Mouse (Mus musculus): ENCODE measurements around the gene Selplg. TPM values are rescaled to one million over a fixed set of nuclear protein-coding genes. Genes with fewer than 3 reads are reported as not detected.

The Selplg gene
- total and polyA plus RNA-seq, 2 experiments from 2014 or later: 1.6 to 1.7 TPM

DNA sequence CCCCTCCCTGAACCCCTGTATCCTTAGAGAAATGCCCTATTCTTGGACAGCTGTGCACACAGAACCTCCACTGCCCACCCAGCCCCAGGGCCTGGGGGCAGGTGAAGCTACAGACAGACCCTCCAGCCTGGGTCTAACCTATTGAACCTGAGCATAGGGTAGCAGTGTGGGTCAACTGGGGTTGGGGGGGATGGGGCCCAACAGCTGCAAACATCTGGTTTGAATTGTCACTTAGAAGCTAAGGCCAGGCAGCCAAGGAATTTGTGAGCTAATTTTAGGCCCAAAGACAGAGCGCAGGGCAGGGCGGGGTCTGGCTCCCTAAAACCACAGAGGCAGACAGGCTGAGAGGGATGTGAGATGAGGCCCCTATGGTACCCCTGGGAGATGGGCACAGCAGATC is 24.3 kb downstream of the Selplg start:
- 0 out of 2 replicates have a peak, but pooled peaks cover 3% of the 10 kb centered on the region for H3K9me3 ChIP-seq (replicated peaks; ENCODE audit: control insufficient read depth, low read length)
- no peak for ATAC-seq (ENCODE audit: insufficient read depth, low read depth)
- 0 out of 2 replicates have a peak, but pooled peaks cover 4% of the 10 kb centered on the region for H3K27me3 ChIP-seq (ENCODE audit: control insufficient read depth, insufficient read depth, low read length)
- no peak overlapping the region for H3K4me3 ChIP-seq (ENCODE audit: low read depth, low read length)
- TF ChIP-seq EP300 (IDR thresholded peaks at IDR 0.05; ENCODE audit: low read depth) (no peak), CTCF (IDR thresholded peaks at IDR 0.05; ENCODE audit: low read depth) (no peak)
- DNase-seq (ENCODE audit: low spot score): no peak
- 33% methylated on average over 2 of the region's 2 CpGs for WGBS
- no peak overlapping the region for H3K9ac ChIP-seq (replicated peaks; ENCODE audit: low read depth, low read length)
- H3K27ac ChIP-seq (ENCODE audit: low read depth): no peak overlapping the region
- H3K4me1 ChIP-seq (ENCODE audit: control insufficient read depth, insufficient read depth): no peaks in the 10 kb centered on the region
- no peaks in the 10 kb centered on the region for H3K36me3 ChIP-seq (replicated peaks; ENCODE audit: control insufficient read depth, insufficient read depth, low read length)
- no peak overlapping the region for H3K4me2 ChIP-seq (ENCODE audit: low read depth, low read length)

DNA sequence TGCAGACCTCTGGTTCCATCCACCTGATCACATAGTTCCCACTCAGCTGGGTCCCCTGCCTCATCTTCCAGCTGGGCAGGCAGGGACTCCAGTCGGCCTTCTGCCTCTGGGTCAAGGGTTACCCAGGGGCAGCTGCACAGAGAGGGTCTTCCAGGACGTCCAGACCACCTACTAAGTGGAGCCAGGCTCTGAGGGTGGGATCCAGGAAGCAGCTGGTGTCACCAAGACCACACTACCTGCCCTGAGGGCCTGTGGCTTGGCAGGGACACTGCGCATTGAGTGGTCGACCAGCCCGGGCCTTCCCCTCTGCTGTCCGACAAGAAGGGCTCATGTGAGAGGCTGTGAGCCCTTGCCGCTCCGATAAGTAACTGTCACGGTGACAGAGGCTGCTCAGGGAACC is 24.7 kb downstream of the Selplg start:
- Histone ChIP-seq H3K27me3 (ENCODE audit: control insufficient read depth, insufficient read depth, low read length) (0 out of 2 replicates have a peak, but pooled peaks cover 4% of the 10 kb centered on the region), H3K27ac (ENCODE audit: low read depth) (no peak overlapping the region), H3K4me1 (ENCODE audit: control insufficient read depth, insufficient read depth) (no peaks in the 10 kb centered on the region), H3K4me3 (ENCODE audit: low read depth, low read length) (no peak overlapping the region), H3K9me3 (replicated peaks; ENCODE audit: control insufficient read depth, low read length) (0 out of 2 replicates have a peak, but pooled peaks cover 3% of the 10 kb centered on the region), H3K9ac (replicated peaks; ENCODE audit: low read depth, low read length) (no peak overlapping the region), H3K4me2 (ENCODE audit: low read depth, low read length) (no peak overlapping the region), H3K36me3 (replicated peaks; ENCODE audit: control insufficient read depth, insufficient read depth, low read length) (no peaks in the 10 kb centered on the region)
- TF ChIP-seq CTCF (IDR thresholded peaks at IDR 0.05; ENCODE audit: low read depth): no peak
- no peak for TF ChIP-seq EP300 (IDR thresholded peaks at IDR 0.05; ENCODE audit: low read depth)
- ATAC-seq (ENCODE audit: insufficient read depth, low read depth) (0 out of 2 replicates have a peak, but pooled peaks have one; percentile 11), DNase-seq (ENCODE audit: low spot score) (no peak)
- WGBS: 46% methylated on average over 9 of the region's 9 CpGs

DNA sequence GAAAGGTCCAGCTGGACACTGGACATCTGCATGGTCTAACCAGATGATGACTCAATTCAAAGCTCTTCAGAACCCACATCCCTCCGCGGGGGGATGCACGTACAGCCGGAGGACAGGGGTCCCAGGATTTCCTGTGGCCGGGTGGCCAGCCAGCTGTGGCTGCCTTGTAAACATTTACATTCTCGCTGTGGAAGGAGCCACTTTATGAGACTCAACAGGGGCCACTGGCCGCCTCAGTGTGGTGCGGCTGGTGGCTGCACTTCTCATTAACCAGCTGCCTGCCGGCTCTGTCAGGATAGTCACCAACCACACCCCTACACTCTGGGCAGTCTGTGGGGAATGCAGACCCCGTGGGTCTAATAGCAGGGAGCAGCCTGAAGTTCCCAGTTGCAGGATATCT is 26.0 kb downstream of the Selplg start:
- Histone ChIP-seq H3K4me1 (ENCODE audit: control insufficient read depth, insufficient read depth) (no peaks in the 10 kb centered on the region), H3K4me3 (ENCODE audit: low read depth, low read length) (no peak overlapping the region), H3K36me3 (replicated peaks; ENCODE audit: control insufficient read depth, insufficient read depth, low read length) (no peaks in the 10 kb centered on the region), H3K27ac (ENCODE audit: low read depth) (no peak overlapping the region), H3K9me3 (replicated peaks; ENCODE audit: control insufficient read depth, low read length) (0 out of 2 replicates have a peak, but pooled peaks cover 2% of the 10 kb centered on the region), H3K4me2 (ENCODE audit: low read depth, low read length) (no peak overlapping the region), H3K27me3 (ENCODE audit: control insufficient read depth, insufficient read depth, low read length) (0 out of 2 replicates have a peak, but pooled peaks cover 4% of the 10 kb centered on the region), H3K9ac (replicated peaks; ENCODE audit: low read depth, low read length) (no peak overlapping the region)
- WGBS: 27% methylated on average over 10 of the region's 10 CpGs
- ATAC-seq (ENCODE audit: insufficient read depth, low read depth) (no peak), DNase-seq (ENCODE audit: low spot score) (no peak)
- no peak for TF ChIP-seq CTCF (IDR thresholded peaks at IDR 0.05; ENCODE audit: low read depth)
- TF ChIP-seq EP300 (IDR thresholded peaks at IDR 0.05; ENCODE audit: low read depth): no peak

DNA sequence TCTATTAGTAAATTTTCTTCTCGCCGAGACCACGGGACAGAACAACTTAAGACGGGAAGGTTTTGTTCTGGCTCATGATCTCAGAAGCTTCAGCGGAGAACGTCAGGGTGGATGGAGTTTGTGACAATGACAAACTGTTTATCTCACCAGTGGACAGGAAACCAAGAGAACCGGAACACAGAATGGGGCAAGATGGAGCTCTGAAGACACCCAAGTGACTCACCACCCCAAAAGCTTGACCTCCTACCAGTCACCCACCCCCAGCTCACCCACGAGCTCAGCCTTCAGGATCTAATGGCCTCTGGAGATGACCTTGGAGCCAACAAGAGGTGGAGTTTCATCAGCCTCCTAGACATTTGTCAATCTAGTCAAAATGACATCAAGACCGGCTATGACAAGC is 27.1 kb downstream of the Selplg start:
- no peak for DNase-seq (ENCODE audit: low spot score)

DNA sequence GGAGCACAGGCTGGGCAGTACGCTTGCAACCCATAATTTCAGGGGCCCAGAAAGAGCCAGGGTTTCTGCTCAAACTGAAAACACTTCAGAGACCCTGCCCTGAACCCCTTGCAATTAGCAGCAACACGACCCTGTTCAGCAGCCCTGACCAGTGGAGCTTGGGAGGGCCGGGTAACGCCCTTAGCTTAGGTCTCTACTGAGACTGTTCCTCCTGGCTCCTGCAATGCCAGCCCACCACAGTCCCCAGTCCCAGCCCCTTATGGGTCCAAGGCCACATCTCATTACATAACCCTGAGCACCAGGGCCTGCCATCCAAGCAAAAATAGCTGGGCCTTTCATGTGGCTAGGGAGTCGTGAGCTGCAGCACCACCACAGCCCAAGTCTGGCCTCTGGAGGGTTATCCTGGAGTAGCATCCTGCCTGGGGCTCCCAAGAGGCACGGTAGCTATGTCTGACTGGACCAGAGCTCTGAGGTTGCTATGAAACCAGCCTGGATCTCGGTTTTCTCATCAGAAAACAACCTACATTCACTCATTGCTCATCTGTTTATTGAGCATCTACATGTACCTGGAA is 28.0 kb downstream of the Selplg start:
- WGBS: 49% methylated on average over 7 of the region's 7 CpGs
- H3K36me3 ChIP-seq (replicated peaks; ENCODE audit: control insufficient read depth, insufficient read depth, low read length): no peaks in the 10 kb centered on the region

More for the DNA sequence above, 27.1 kb downstream of the Selplg start:
- TF ChIP-seq EP300 (IDR thresholded peaks at IDR 0.05; ENCODE audit: low read depth) (no peak), CTCF (IDR thresholded peaks at IDR 0.05; ENCODE audit: low read depth) (no peak)
- Histone ChIP-seq H3K27me3 (ENCODE audit: control insufficient read depth, insufficient read depth, low read length) (peaks cover 10% of the 10 kb centered on the region), H3K9ac (replicated peaks; ENCODE audit: low read depth, low read length) (no peak overlapping the region), H3K4me3 (ENCODE audit: low read depth, low read length) (no peak overlapping the region), H3K4me2 (ENCODE audit: low read depth, low read length) (no peak overlapping the region), H3K4me1 (ENCODE audit: control insufficient read depth, insufficient read depth) (no peaks in the 10 kb centered on the region), H3K9me3 (replicated peaks; ENCODE audit: control insufficient read depth, low read length) (no peaks in the 10 kb centered on the region), H3K36me3 (replicated peaks; ENCODE audit: control insufficient read depth, insufficient read depth, low read length) (no peaks in the 10 kb centered on the region), H3K27ac (ENCODE audit: low read depth) (no peak overlapping the region)
- 75% methylated on average over 9 of the region's 9 CpGs for WGBS
- no peak for ATAC-seq (ENCODE audit: insufficient read depth, low read depth)

DNA sequence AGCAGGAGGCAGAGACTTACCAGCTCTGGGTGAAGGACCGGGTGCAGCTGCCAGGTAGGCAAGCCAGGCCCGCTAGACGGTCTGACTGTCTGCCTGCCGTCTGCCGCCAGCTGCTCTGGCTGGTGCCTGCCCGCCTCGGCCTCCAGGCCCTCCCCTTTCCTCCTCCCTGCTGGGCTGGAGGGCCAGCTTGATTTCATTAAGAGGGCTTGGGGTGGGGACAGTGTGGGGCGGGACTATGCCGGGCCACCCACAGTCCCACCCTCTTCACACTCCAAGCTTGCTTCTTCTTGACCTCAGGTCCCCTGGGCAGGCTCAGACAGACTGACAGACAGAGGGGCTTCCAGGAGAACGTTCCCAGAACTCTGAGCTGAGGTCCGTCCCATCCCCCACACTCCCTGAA is 32.2 kb downstream of the Selplg start, which contains the start of gene Tmem119:
Gene Tmem119 (minus strand): TSS at position 237 of the 400 bp plus-strand sequence.
- TF ChIP-seq EP300 (IDR thresholded peaks at IDR 0.05; ENCODE audit: low read depth): no peak
- no peak for TF ChIP-seq CTCF (IDR thresholded peaks at IDR 0.05; ENCODE audit: low read depth)
- peak within 1 kb of the TSS; percentile 44 for H3K4me2 ChIP-seq (ENCODE audit: low read depth, low read length)
- peaks cover 25% of the 10 kb centered on the region for H3K27me3 ChIP-seq (ENCODE audit: control insufficient read depth, insufficient read depth, low read length)
- H3K4me3 ChIP-seq (ENCODE audit: low read depth, low read length): peak within 1 kb of the TSS; percentile 38
- ATAC-seq (ENCODE audit: insufficient read depth, low read depth) (peak; percentile 82), DNase-seq (ENCODE audit: low spot score) (peak; percentile 48)
- no peaks in the 10 kb centered on the region for H3K36me3 ChIP-seq (replicated peaks; ENCODE audit: control insufficient read depth, insufficient read depth, low read length)
- H3K27ac ChIP-seq (ENCODE audit: low read depth): peak within 1 kb of the TSS; percentile 48
- H3K9me3 ChIP-seq (replicated peaks; ENCODE audit: control insufficient read depth, low read length): no peaks in the 10 kb centered on the region
- H3K4me1 ChIP-seq (ENCODE audit: control insufficient read depth, insufficient read depth): no peaks in the 10 kb centered on the region
- 0 out of 2 replicates have a peak within 1 kb of the TSS, but pooled peaks have one; percentile 30 for H3K9ac ChIP-seq (replicated peaks; ENCODE audit: low read depth, low read length)
- 1% methylated on average over 11 of the region's 11 CpGs for WGBS

More for the DNA sequence above, 28.0 kb downstream of the Selplg start:
- no peaks in the 10 kb centered on the region for H3K9me3 ChIP-seq (replicated peaks; ENCODE audit: control insufficient read depth, low read length)
- no peak overlapping the region for H3K27ac ChIP-seq (ENCODE audit: low read depth)
- no peaks in the 10 kb centered on the region for H3K4me1 ChIP-seq (ENCODE audit: control insufficient read depth, insufficient read depth)
- TF ChIP-seq CTCF (IDR thresholded peaks at IDR 0.05; ENCODE audit: low read depth) (no peak), EP300 (IDR thresholded peaks at IDR 0.05; ENCODE audit: low read depth) (no peak)
- H3K4me3 ChIP-seq (ENCODE audit: low read depth, low read length): no peak overlapping the region
- H3K9ac ChIP-seq (replicated peaks; ENCODE audit: low read depth, low read length): no peak overlapping the region
- DNase-seq (ENCODE audit: low spot score) (no peak), ATAC-seq (ENCODE audit: insufficient read depth, low read depth) (no peak)
- no peak overlapping the region for H3K4me2 ChIP-seq (ENCODE audit: low read depth, low read length)
- peaks cover 13% of the 10 kb centered on the region for H3K27me3 ChIP-seq (ENCODE audit: control insufficient read depth, insufficient read depth, low read length)
